In the genomic region with DNA sequence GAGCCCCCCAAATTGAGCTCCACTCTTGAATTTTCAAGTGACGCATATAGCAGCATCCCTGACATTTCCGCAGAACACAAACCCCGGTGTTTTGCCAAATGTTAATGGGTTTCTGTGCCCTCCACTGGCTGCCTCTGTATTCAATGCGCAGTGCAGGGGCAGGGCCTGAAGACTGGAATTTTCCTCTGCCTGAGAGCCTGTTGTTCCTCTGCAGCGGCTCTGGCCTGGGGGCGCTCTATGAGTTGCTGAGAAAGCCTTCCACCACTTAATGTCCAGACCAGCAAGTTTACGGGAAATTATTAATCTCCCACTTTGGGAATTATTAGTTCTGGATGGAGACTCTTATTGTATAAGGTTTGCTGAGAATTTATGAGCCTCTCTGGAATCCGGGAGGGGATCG, we compare ENCODE assay signal across 11 mouse cellular contexts. TPM values are rescaled to one million over a fixed set of nuclear protein-coding genes. Genes with fewer than 3 reads are reported as not detected.
DNase-seq lines count a peak whose midpoint lies in the region; ATAC-seq and TF ChIP-seq lines count a peak whose summit lies in the region.
"Had no signal": no experiment of that assay in that cellular context is flagged by ENCODE, and none has a peak within 500 bp of the region (broad histone marks: within the 10 kb centered on the region; RNA-seq: fewer than 3 reads in every experiment).

No protein-coding gene starts in this region.

- no peak overlapping the region for H3K9ac ChIP-seq in kidney, postnatal 0 days (ENCODE audit: low read depth, low read length)
- no peak overlapping the region for H3K9ac ChIP-seq in embryonic facial prominence, embryonic 14.5 days (ENCODE audit: low read depth, low read length)
- no peak overlapping the region for H3K9ac ChIP-seq in limb, embryonic 15.5 days

- H3K4me3 ChIP-seq in kidney, postnatal 0 days (replicated peaks; ENCODE audit: low read depth, low read length): no peak overlapping the region
- no peak overlapping the region for H3K4me3 ChIP-seq in embryonic facial prominence, embryonic 14.5 days (ENCODE audit: low read depth, low read length)
- no peak overlapping the region for H3K4me3 ChIP-seq in limb, embryonic 15.5 days
- H3K4me3 ChIP-seq: erythroblast, embryonic 14.5 days; myocyte had no signal

- no peak overlapping the region for H3K27ac ChIP-seq in kidney, postnatal 0 days
- H3K27ac ChIP-seq in embryonic facial prominence, embryonic 14.5 days (replicated peaks; ENCODE audit: low read depth, low read length): peak overlapping the region; percentile 61
- peak overlapping the region; percentile 33; the same call in 1 of the 2 replicates for H3K27ac ChIP-seq in limb, embryonic 15.5 days

- no peak overlapping the region for H3K4me2 ChIP-seq in kidney, postnatal 0 days (ENCODE audit: low read length)
- H3K4me2 ChIP-seq in embryonic facial prominence, embryonic 14.5 days (ENCODE audit: low read depth, low read length): no peak overlapping the region
- H3K4me2 ChIP-seq in limb, embryonic 15.5 days: no peak overlapping the region

- DNase-seq in kidney, postnatal 0 days (ENCODE audit: low spot score): peak; percentile 73
- no peak for DNase-seq in kidney, adult 8-10 months
- DNase-seq in ZHBTc4 (ENCODE audit: low read depth, low spot score): peak; percentile 36
- peak; percentile 68 for DNase-seq in embryonic facial prominence, embryonic 14.5 days (ENCODE audit: low spot score)
- DNase-seq in spleen, postnatal 36 days (ENCODE audit: low spot score in 2 of 2): no peak
- DNase-seq in cerebellum, adult 11-12 months: no peak
- DNase-seq: gastrocnemius, postnatal 10 days; layer of hippocampus, postnatal 36 days had no signal

- H3K9me3 ChIP-seq in kidney, postnatal 0 days (replicated peaks; ENCODE audit: low read length): no peaks in the 10 kb centered on the region
- no peaks in the 10 kb centered on the region for H3K9me3 ChIP-seq in embryonic facial prominence, embryonic 14.5 days (ENCODE audit: control insufficient read depth, low read length)
- no peaks in the 10 kb centered on the region for H3K9me3 ChIP-seq in limb, embryonic 15.5 days

- no peaks in the 10 kb centered on the region for H3K36me3 ChIP-seq in kidney, postnatal 0 days (ENCODE audit: insufficient read depth, low read length)
- H3K36me3 ChIP-seq in embryonic facial prominence, embryonic 14.5 days (ENCODE audit: control insufficient read depth, insufficient read depth, low read length): no peaks in the 10 kb centered on the region
- no peaks in the 10 kb centered on the region for H3K36me3 ChIP-seq in limb, embryonic 15.5 days

- TF ChIP-seq CTCF in kidney, postnatal 0 days (IDR thresholded peaks at IDR 0.05; ENCODE audit: low read depth): peak; percentile 50

- no peak for ATAC-seq in kidney, postnatal 0 days (replicated peaks; ENCODE audit: low FRiP score, low read depth)
- peak; percentile 62; the same call in 1 of the 2 replicates for ATAC-seq in embryonic facial prominence, embryonic 14.5 days (ENCODE audit: low read depth)
- ATAC-seq in limb, embryonic 15.5 days (ENCODE audit: insufficient number of reproducible peaks, low FRiP score, low TSS enrichment, low read depth): no peak

- 0 out of 2 replicates have a peak, but pooled peaks cover 3% of the 10 kb centered on the region for H3K4me1 ChIP-seq in kidney, postnatal 0 days (replicated peaks; ENCODE audit: insufficient read depth, low read length)
- H3K4me1 ChIP-seq in embryonic facial prominence, embryonic 14.5 days (ENCODE audit: control insufficient read depth, insufficient read depth, low read length): 0 out of 2 replicates have a peak, but pooled peaks cover 3% of the 10 kb centered on the region
- H3K4me1 ChIP-seq in limb, embryonic 15.5 days: peaks cover 18% of the 10 kb centered on the region

- H3K27me3 ChIP-seq in kidney, postnatal 0 days (ENCODE audit: insufficient read depth, low read length): no peaks in the 10 kb centered on the region
- no peaks in the 10 kb centered on the region for H3K27me3 ChIP-seq in embryonic facial prominence, embryonic 14.5 days (replicated peaks; ENCODE audit: control insufficient read depth, insufficient read depth, low read length)
- 0 out of 2 replicates have a peak, but pooled peaks cover 3% of the 10 kb centered on the region for H3K27me3 ChIP-seq in limb, embryonic 15.5 days

- WGBS in kidney, postnatal 0 days: 47% methylated on average over 9 of the region's 9 CpGs
- 47% methylated on average over 9 of the region's 9 CpGs for WGBS in embryonic facial prominence, embryonic 14.5 days
- WGBS in limb, embryonic 15.5 days: 36% methylated on average over 9 of the region's 9 CpGs

RNA-seq across cellular contexts. Expression of a gene that starts 14.0 kb away (rescaled TPM):
- not detected in 2 replicates for polyA plus RNA-seq in kidney, postnatal 0 days (2015; fragmentation: Nextera tagmentation; extraction: Ambion mirVana)
- polyA plus RNA-seq in embryonic facial prominence, embryonic 14.5 days (2014; fragmentation: Nextera tagmentation; extraction: Ambion mirVana): not detected in 2 replicates
- polyA plus RNA-seq in limb, embryonic 15.5 days (2015; fragmentation: Nextera tagmentation; extraction: Ambion mirVana): not detected in 2 replicates
- polyA plus RNA-seq: erythroblast, embryonic 14.5 days; myocyte had no signal

RNA-seq across cellular contexts. Expression of a gene that starts 41.8 kb away (rescaled TPM):
- not detected in 2 replicates for polyA plus RNA-seq in kidney, postnatal 0 days (2015; fragmentation: Nextera tagmentation; extraction: Ambion mirVana)
- not detected in 2 replicates for polyA plus RNA-seq in embryonic facial prominence, embryonic 14.5 days (2014; fragmentation: Nextera tagmentation; extraction: Ambion mirVana)
- polyA plus RNA-seq in limb, embryonic 15.5 days (2015; fragmentation: Nextera tagmentation; extraction: Ambion mirVana): not detected in 2 replicates
- polyA plus RNA-seq: erythroblast, embryonic 14.5 days; myocyte had no signal

Comparison
In these comparisons a context has a peak if more than half of its experiments do, and no peak if none do; other contexts are left out.
1. DNase-seq: peak in kidney, postnatal 0 days (single experiment), ZHBTc4 (single experiment) and embryonic facial prominence, embryonic 14.5 days (single experiment); none in kidney, adult 8-10 months (0 of 2), spleen, postnatal 36 days (0 of 2) and cerebellum, adult 11-12 months (single experiment).